Mouse (Mus musculus): ENCODE measurements around the gene Stub1. TPM values are rescaled to one million over a fixed set of nuclear protein-coding genes. Genes with fewer than 3 reads are reported as not detected.

Gene Stub1
- polyA plus RNA-seq, 1 experiment: 246 TPM

DNA sequence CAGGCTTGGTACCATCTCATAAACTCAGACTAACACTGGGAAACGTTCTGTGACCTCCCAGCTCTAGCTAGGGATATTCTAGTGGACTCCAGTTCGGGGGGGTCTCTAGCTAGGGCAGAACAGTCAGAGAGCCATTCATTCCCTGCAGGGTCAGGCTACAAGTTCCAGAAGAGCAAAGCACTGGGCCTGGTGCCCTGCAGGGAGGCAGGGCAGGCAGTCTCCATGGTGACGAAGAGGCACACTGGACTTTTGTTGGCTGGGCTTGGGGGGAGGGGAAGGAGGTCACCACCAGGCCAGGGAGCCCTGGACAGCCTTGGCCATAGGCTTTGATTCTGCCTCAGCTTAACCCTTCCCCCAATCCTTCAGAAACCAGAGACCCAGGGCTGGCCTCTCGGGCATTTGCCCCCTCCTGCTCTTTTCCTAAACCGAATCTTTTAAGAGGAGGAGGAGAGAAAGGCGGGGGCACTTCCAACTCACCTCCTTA lies 37.6 kb downstream of the Stub1 start, which contains the start of gene AC134908.4:
TSS of gene AC134908.4 (minus strand) at position 51 of the 484 bp plus-strand sequence.
- peak within 1 kb of the TSS; percentile 51 for H3K4me3 ChIP-seq (ENCODE audit: insufficient read depth, poor library complexity, severe bottlenecking)
- H3K79me2 ChIP-seq (ENCODE audit: control insufficient read depth, insufficient read depth): peaks cover 27% of the 10 kb centered on the region
- no peak for TF ChIP-seq MAX (IDR thresholded peaks at IDR 0.05)
- no peak for TF ChIP-seq CTCF (IDR thresholded peaks at IDR 0.05; ENCODE audit: control insufficient read depth, insufficient read depth, insufficient read length)
- TF ChIP-seq MYOG (IDR thresholded peaks at IDR 0.05; ENCODE audit: control insufficient read depth, extremely low read depth, insufficient read length): no peak
- no peak for TF ChIP-seq FOSL1 (IDR thresholded peaks at IDR 0.05; ENCODE audit: insufficient read depth, low read length, poor library complexity, severe bottlenecking)
- no peak for TF ChIP-seq MYOD1 (IDR thresholded peaks at IDR 0.05; ENCODE audit: control insufficient read depth, insufficient read length, low read depth)
- TF ChIP-seq USF1 (IDR thresholded peaks at IDR 0.05; ENCODE audit: low read depth): no peak
- TF ChIP-seq CEBPB (IDR thresholded peaks at IDR 0.05; ENCODE audit: low read depth): no peak
- H3K79me3 ChIP-seq (ENCODE audit: low read depth): peaks cover 7% of the 10 kb centered on the region
- H3K36me3 ChIP-seq (ENCODE audit: control insufficient read depth, insufficient read depth): no peaks in the 10 kb centered on the region
- no peaks in the 10 kb centered on the region for H3K27me3 ChIP-seq (ENCODE audit: control insufficient read depth, insufficient read depth, insufficient read length)
- peak within 1 kb of the TSS; percentile 66 for H3ac ChIP-seq (ENCODE audit: control insufficient read depth, insufficient read length, low read depth)

- H3K4me3 ChIP-seq (ENCODE audit: insufficient read depth, poor library complexity, severe bottlenecking): no peak overlapping the region
- TF ChIP-seq MYOG (IDR thresholded peaks at IDR 0.05; ENCODE audit: control insufficient read depth, extremely low read depth, insufficient read length) (no peak), MAX (IDR thresholded peaks at IDR 0.05) (no peak), MYOD1 (IDR thresholded peaks at IDR 0.05; ENCODE audit: control insufficient read depth, insufficient read length, low read depth) (no peak), CEBPB (IDR thresholded peaks at IDR 0.05; ENCODE audit: low read depth) (no peak), USF1 (IDR thresholded peaks at IDR 0.05; ENCODE audit: low read depth) (no peak), FOSL1 (IDR thresholded peaks at IDR 0.05; ENCODE audit: insufficient read depth, low read length, poor library complexity, severe bottlenecking) (no peak), CTCF (IDR thresholded peaks at IDR 0.05; ENCODE audit: control insufficient read depth, insufficient read depth, insufficient read length) (no peak)
Measured at GRCm38 (mm10) chr17:25794998-25795397, 38.2 kb downstream of the Stub1 start.

GRCm38 (mm10) chr17:25794197-25794596 lies 39.0 kb downstream of the Stub1 start:
- Histone ChIP-seq H3ac (ENCODE audit: control insufficient read depth, insufficient read length, low read depth) (no peak overlapping the region), H3K27me3 (ENCODE audit: control insufficient read depth, insufficient read depth, insufficient read length) (no peaks in the 10 kb centered on the region), H3K4me3 (ENCODE audit: insufficient read depth, poor library complexity, severe bottlenecking) (no peak overlapping the region), H3K36me3 (ENCODE audit: control insufficient read depth, insufficient read depth) (peaks cover 4% of the 10 kb centered on the region), H3K79me2 (ENCODE audit: control insufficient read depth, insufficient read depth) (peaks cover 30% of the 10 kb centered on the region), H3K79me3 (ENCODE audit: low read depth) (peaks cover 7% of the 10 kb centered on the region)
- TF ChIP-seq MYOD1 (IDR thresholded peaks at IDR 0.05; ENCODE audit: control insufficient read depth, insufficient read length, low read depth) (no peak), CEBPB (IDR thresholded peaks at IDR 0.05; ENCODE audit: low read depth) (no peak), MAX (IDR thresholded peaks at IDR 0.05) (no peak), MYOG (IDR thresholded peaks at IDR 0.05; ENCODE audit: control insufficient read depth, extremely low read depth, insufficient read length) (no peak), FOSL1 (IDR thresholded peaks at IDR 0.05; ENCODE audit: insufficient read depth, low read length, poor library complexity, severe bottlenecking) (no peak), USF1 (IDR thresholded peaks at IDR 0.05; ENCODE audit: low read depth) (no peak), CTCF (IDR thresholded peaks at IDR 0.05; ENCODE audit: control insufficient read depth, insufficient read depth, insufficient read length) (no peak)

More at GRCm38 (mm10) chr17:25794998-25795397, 38.2 kb downstream of the Stub1 start:
- Histone ChIP-seq H3K79me2 (ENCODE audit: control insufficient read depth, insufficient read depth) (peaks cover 30% of the 10 kb centered on the region), H3K79me3 (ENCODE audit: low read depth) (peaks cover 7% of the 10 kb centered on the region), H3K36me3 (ENCODE audit: control insufficient read depth, insufficient read depth) (no peaks in the 10 kb centered on the region), H3ac (ENCODE audit: control insufficient read depth, insufficient read length, low read depth) (no peak overlapping the region), H3K27me3 (ENCODE audit: control insufficient read depth, insufficient read depth, insufficient read length) (no peaks in the 10 kb centered on the region)

DNA sequence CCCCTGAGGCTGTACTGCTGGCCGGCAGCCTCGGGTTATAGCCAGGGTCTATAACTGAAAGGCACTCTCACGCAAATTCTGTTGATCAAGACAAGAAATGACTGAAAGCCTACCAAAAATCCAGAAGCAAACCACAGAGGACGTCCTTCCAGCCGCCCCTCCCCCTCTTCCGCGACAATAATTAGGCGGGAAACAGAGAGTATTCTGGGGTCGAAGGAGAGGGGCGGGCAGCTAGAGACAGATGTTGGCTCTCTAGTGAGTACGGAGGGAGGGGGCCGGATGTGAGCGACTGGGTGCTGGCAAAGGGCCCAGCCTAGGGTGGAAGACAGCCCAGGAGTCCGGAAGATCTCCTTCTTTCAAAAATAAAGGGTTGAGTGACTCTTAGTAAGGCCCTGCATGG lies 40.6 kb downstream of the Stub1 start, which contains the start of gene Fam173a:
TSS of gene Fam173a (minus strand) at position 287 of the 400 bp plus-strand sequence.
- Histone ChIP-seq H3K27me3 (ENCODE audit: control insufficient read depth, insufficient read depth, insufficient read length) (no peaks in the 10 kb centered on the region), H3K4me3 (ENCODE audit: insufficient read depth, poor library complexity, severe bottlenecking) (peak within 1 kb of the TSS; percentile 79), H3ac (ENCODE audit: control insufficient read depth, insufficient read length, low read depth) (peak within 1 kb of the TSS; percentile 85), H3K79me2 (ENCODE audit: control insufficient read depth, insufficient read depth) (peaks cover 30% of the 10 kb centered on the region), H3K79me3 (ENCODE audit: low read depth) (peaks cover 7% of the 10 kb centered on the region), H3K36me3 (ENCODE audit: control insufficient read depth, insufficient read depth) (peaks cover 4% of the 10 kb centered on the region)
- TF ChIP-seq MYOG (IDR thresholded peaks at IDR 0.05; ENCODE audit: control insufficient read depth, extremely low read depth, insufficient read length) (no peak), MAX (IDR thresholded peaks at IDR 0.05) (no peak), CEBPB (IDR thresholded peaks at IDR 0.05; ENCODE audit: low read depth) (no peak), CTCF (IDR thresholded peaks at IDR 0.05; ENCODE audit: control insufficient read depth, insufficient read depth, insufficient read length) (no peak), MYOD1 (IDR thresholded peaks at IDR 0.05; ENCODE audit: control insufficient read depth, insufficient read length, low read depth) (no peak), USF1 (IDR thresholded peaks at IDR 0.05; ENCODE audit: low read depth) (no peak), FOSL1 (IDR thresholded peaks at IDR 0.05; ENCODE audit: insufficient read depth, low read length, poor library complexity, severe bottlenecking) (no peak)

GRCm38 (mm10) chr17:25791843-25792527 lies 41.2 kb downstream of the Stub1 start:
- Histone ChIP-seq H3K36me3 (ENCODE audit: control insufficient read depth, insufficient read depth) (peaks cover 4% of the 10 kb centered on the region), H3ac (ENCODE audit: control insufficient read depth, insufficient read length, low read depth) (peak overlapping the region; percentile 85), H3K79me3 (ENCODE audit: low read depth) (peaks cover 7% of the 10 kb centered on the region), H3K4me3 (ENCODE audit: insufficient read depth, poor library complexity, severe bottlenecking) (peak overlapping the region; percentile 79), H3K27me3 (ENCODE audit: control insufficient read depth, insufficient read depth, insufficient read length) (no peaks in the 10 kb centered on the region), H3K79me2 (ENCODE audit: control insufficient read depth, insufficient read depth) (peaks cover 30% of the 10 kb centered on the region)
- TF ChIP-seq MYOD1 (IDR thresholded peaks at IDR 0.05; ENCODE audit: control insufficient read depth, insufficient read length, low read depth): no peak
- no peak for TF ChIP-seq MYOG (IDR thresholded peaks at IDR 0.05; ENCODE audit: control insufficient read depth, extremely low read depth, insufficient read length)
- TF ChIP-seq USF1 (IDR thresholded peaks at IDR 0.05; ENCODE audit: low read depth): no peak
- no peak for TF ChIP-seq CEBPB (IDR thresholded peaks at IDR 0.05; ENCODE audit: low read depth)
- no peak for TF ChIP-seq MAX (IDR thresholded peaks at IDR 0.05)
- no peak for TF ChIP-seq FOSL1 (IDR thresholded peaks at IDR 0.05; ENCODE audit: insufficient read depth, low read length, poor library complexity, severe bottlenecking)
- TF ChIP-seq CTCF (IDR thresholded peaks at IDR 0.05; ENCODE audit: control insufficient read depth, insufficient read depth, insufficient read length): no peak
